Mouse (Mus musculus) erythroblast, embryonic 14.5 days (primary cell): ENCODE data around the gene Dcakd.

Experiments used
- GATA1 ChIP-seq: IDR thresholded peaks from 2 replicates; pipeline ENCODE4 v1.6.1; 2012; ENCODE audit warnings: low read length, inconsistent platforms, mixed read lengths
- TAL1 ChIP-seq: IDR thresholded peaks from 3 replicates; pipeline ENCODE4 v1.6.1; 2012; ENCODE audit warnings: low read length, inconsistent platforms, mixed read lengths

DNA sequence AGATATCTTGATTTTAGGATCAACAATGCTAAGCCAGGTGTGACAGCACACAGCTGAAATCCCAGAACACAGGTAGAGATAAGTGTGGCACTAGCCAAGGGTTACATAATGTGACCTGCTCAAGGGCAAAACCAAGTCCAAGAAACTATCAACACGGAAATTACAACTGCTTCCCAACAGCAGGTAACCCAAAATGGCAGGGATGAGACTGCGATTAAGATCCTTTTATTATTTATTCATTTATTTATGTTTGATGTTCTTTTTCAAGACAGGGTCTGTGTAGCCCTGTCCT, 17.0 kb downstream of the Dcakd start:
- TF ChIP-seq TAL1: no peak
- TF ChIP-seq GATA1: no peak
